Mouse (Mus musculus) cerebellum, postnatal 14 days (tissue): ENCODE measurements at regions not wholly inside any gene's neighbourhood (a gene's known extent, or its start where the extent isn't known, plus 50 kb on each side); places are given as distances from the start of the nearest gene placed in this dataset.
"Not testable (repeated sequence)": the region's sequence is repeated elsewhere in the genome, so short reads cannot be mapped to it uniquely, and the experiment has no call there.

Source experiments
- DNase-seq, 2 experiments: peaks; one replicate each; pipeline ENCODE4 v3.0.0; 2021; ENCODE audit warnings: mixed read lengths in 2 of 2

DNA sequence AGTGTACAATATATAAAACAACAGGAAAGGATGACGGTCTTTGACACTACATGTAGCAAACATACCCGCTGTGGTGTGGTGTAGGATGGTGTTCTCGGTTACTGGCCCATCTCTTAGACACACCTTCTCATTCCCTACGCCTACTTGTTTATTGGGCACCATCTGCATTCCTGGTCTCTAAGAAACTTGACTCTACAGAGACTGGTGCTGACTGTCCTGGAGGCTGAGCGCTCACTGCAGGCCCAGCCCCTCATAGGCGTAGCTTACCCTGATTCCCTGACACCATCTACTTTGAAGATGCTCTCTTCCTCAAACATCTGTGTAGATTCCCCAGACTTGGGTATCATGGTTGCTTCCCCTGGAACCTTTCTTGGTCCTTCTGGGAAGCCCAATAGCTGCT lies 90.9 kb upstream of the Fam84a start:
- not testable (repeated sequence) for DNase-seq

GRCm38 (mm10) chr12:14237699-14238098 lies 85.8 kb upstream of the Fam84a start:
- peak in 1 of 2 experiments; percentile 10 for DNase-seq

DNA sequence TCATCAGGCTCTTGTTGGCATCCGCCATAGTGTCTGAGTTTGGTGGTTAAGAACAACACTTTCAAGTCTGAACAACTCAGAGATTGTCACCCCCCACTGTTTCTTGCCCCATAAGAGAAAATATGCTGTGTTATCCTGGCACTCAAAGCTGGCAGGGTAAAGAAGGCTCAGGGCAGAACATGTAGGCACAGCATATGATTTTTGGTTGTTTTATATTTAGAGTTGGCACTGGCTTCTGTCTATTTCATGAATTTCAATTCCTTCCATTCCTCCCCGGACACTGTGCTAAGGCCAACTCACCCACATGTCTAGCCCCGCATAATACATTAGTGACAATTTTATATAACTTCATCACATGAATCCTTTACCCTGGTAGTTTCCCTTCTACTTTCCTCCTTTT lies 83.5 kb upstream of the Fam84a start:
- no peak for DNase-seq

DNA sequence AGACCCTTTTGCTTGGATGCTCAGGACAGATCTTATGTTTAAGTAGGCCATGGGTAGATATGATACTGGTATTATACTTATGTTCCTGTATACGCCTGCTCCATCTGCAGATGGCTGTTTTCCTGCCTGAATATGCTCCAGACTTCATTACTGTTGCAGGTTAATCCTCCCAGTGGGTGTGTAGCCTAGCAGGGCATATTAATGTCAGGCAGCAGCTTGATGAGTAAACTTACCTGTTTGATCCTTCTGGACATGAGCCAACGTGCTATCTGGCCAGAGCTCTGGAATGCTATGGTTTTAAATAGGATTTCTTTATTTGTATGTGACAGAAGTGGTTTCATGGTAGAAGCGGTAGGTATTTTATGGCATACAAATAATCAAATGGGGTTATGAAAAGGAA lies 60.8 kb upstream of the Fam84a start:
- DNase-seq = peak; percentile 7 to 11

- DNase-seq = no peak
These were observed 58.0 kb upstream of the Fam84a start for GRCm38 (mm10) chr12:14209881-14210280.

- DNase-seq = no peak
These were observed 55.4 kb upstream of the Fam84a start for GRCm38 (mm10) chr12:14207288-14207687.

DNA sequence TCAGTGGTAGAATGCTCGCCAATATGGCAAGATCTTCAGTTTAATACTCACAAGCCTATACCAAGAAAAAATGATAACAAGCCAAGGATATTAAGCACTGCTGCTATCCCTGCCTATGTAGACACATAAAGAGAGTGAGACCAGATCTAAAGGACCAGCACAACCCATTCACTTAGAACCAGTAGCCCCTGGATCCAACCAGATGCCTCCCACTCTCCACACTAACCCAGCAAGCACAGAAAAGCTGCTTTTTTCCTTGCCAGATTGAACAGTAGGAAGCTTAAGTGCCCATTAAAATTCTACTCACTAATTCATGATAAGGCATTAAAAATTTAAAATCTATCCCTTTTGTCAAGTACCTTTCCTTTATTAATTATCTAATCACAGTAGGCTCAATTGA lies 52.6 kb upstream of the Fam84a start:
- no peak for DNase-seq
